Mouse (Mus musculus): ENCODE results near the gene Gys1. TPM values are rescaled to one million over a fixed set of nuclear protein-coding genes. Genes with fewer than 3 reads are reported as not detected.
A peak's percentile ranks its signal among the peaks of the same experiment; 100 is the strongest.

The Gys1 gene
- polyA plus RNA-seq, 1 experiment: not detected

DNA sequence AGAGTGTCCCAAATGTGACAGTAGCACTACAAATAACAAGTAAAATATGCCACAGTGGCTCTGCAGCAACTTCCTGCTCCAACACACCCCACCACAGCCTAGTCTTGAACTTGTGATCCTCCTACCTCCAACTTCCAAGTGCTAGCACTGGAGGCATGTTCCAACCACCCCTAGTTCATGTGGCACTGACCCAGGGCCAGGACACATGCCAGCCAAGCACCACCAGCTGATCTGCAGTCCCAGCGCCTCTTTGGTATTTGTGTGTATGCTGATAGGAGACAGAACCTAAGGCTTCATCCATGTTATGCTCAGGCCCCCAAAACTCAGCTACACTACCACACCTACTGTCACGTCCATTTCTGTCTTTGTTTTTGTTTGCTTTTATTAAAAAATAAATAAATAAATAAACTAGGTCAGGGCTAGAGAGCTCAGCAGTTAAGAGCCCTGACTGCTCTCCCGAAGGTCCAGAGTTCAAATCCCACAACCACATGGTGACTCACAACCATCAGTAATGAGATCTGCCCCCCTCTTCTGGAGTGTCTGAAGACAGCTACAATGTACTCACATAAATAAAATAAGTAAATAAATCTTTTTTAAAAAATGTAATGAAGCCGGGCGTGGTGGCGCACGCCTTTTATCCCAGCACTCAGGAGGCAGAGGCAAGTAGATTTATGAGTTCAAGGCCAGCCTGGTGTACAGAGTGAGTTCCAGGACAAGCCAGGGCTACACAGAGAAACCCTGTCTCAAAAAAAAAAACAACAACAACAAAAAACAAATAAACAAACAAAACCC is 29.5 kb downstream of the Gys1 start:
- Histone ChIP-seq H3K4me3 (ENCODE audit: insufficient read depth, low read depth, low read length) (no peak overlapping the region), H3K27ac (ENCODE audit: insufficient read depth, low read depth, low read length) (no peak overlapping the region), H3K4me1 (ENCODE audit: control insufficient read depth, insufficient read depth, low read length) (peaks cover 23% of the 10 kb centered on the region)
- WGBS: 88% methylated on average over 7 of the region's 7 CpGs
- TF ChIP-seq CTCF (IDR thresholded peaks at IDR 0.05; ENCODE audit: insufficient read depth, low read depth, low read length) (no peak), POLR2A (IDR thresholded peaks at IDR 0.05; ENCODE audit: insufficient read depth, low read depth, low read length) (no peak)

DNA sequence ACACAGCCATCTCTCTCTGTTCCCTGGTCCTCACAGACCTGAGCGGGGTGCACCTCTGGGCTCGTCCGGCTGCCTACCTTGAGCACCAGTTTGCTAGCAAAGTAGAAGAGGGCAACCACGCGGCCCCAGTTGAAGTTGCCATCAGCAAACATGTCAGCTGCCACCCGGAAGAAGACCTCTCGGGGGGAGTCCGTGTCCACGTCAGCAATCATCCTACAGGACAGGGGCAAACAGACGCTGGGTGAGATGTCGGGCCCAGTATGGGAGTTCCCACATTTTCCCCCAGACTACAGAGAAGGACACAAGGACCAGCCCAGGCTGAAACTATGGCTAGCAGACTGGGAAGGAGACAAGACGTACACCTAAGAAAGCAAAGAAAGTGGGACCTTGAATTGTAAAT is 30.5 kb downstream of the Gys1 start:
- H3K4me3 ChIP-seq (ENCODE audit: insufficient read depth, low read depth, low read length): no peak overlapping the region
- peaks cover 23% of the 10 kb centered on the region for H3K4me1 ChIP-seq (ENCODE audit: control insufficient read depth, insufficient read depth, low read length)
- no peak overlapping the region for H3K27ac ChIP-seq (ENCODE audit: insufficient read depth, low read depth, low read length)
- TF ChIP-seq CTCF (IDR thresholded peaks at IDR 0.05; ENCODE audit: insufficient read depth, low read depth, low read length): no peak
- no peak for TF ChIP-seq POLR2A (IDR thresholded peaks at IDR 0.05; ENCODE audit: insufficient read depth, low read depth, low read length)
- whole genome bisulfite sequencing: 94% methylated on average over 12 of the region's 12 CpGs

DNA sequence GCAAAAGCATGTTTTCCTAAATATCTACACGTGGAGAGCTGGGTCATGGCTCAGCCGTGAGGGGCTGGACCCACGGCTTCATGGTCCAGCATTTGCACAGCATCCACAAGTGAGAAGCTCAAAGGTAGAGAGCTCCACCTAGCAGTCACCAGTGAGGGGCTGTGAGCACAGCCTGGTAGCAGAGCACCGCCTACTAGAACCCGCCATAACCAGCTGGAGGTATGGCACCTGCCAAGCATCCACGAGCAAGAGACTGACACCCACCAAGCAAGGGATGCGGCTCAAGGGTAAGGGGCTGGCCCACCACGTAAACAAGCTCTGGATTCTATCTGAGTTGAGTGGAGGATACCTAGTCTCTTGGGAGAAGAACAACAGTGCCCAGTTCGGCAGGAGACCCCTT is 30.9 kb downstream of the Gys1 start:
- Histone ChIP-seq H3K4me1 (ENCODE audit: control insufficient read depth, insufficient read depth, low read length) (peaks cover 20% of the 10 kb centered on the region), H3K4me3 (ENCODE audit: insufficient read depth, low read depth, low read length) (peak overlapping the region; percentile 75), H3K27ac (ENCODE audit: insufficient read depth, low read depth, low read length) (no peak overlapping the region)
- TF ChIP-seq CTCF (IDR thresholded peaks at IDR 0.05; ENCODE audit: insufficient read depth, low read depth, low read length): no peak
- no peak for TF ChIP-seq POLR2A (IDR thresholded peaks at IDR 0.05; ENCODE audit: insufficient read depth, low read depth, low read length)
- 70% methylated on average over 9 of the region's 9 CpGs for WGBS

DNA sequence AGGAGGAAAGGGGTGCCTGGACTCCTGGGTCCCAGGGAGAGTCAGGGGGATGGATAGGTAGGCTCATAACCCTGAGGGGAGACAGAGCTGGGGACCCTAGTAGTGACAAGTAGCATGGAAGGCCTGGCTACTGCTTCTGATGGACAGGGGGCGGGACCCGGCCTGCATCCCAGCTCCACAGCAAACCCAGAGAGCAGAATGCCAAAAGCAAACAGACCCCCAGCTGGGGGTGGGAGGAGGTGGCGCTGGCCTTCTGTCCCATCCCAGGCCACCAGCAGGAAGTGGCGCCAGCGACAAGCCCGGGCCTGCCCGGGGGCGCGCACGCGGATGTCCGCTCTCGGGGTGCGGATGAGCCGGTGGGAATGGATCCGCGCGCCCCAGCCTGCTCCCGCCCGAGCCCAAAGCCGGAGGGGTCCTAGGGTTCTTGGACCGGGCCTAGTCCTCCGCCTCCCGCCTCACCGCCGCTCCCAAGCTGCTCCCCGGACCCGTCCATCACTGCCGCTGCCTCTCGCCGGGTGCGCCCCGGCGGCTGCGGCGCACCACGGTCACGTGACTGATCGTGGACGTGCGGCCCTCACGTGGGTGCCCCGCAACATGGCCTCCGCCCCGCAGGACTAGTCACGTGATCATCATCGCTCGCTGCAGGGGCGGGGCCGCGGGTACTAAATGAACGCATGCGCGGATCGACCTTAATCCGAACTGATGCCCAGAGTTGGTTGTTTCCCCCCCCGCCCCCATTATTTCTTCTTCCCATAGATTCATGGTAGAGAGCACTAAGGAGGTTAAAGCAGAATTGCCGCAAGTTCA is 31.8 kb downstream of the Gys1 start, which contains the start of gene Bax:
TSS of gene Bax (minus strand) at position 616 of the 807 bp plus-strand sequence.
- peak within 1 kb of the TSS; percentile 52; the same call in 1 of the 2 replicates for H3K27ac ChIP-seq (ENCODE audit: insufficient read depth, low read depth, low read length)
- H3K4me1 ChIP-seq (ENCODE audit: control insufficient read depth, insufficient read depth, low read length): peaks cover 14% of the 10 kb centered on the region
- under 1% methylated on average over 57 of the region's 58 CpGs for WGBS
- no peak for TF ChIP-seq CTCF (IDR thresholded peaks at IDR 0.05; ENCODE audit: insufficient read depth, low read depth, low read length)
- peak; percentile 91 for TF ChIP-seq POLR2A (IDR thresholded peaks at IDR 0.05; ENCODE audit: insufficient read depth, low read depth, low read length)
- peak within 1 kb of the TSS; percentile 75 for H3K4me3 ChIP-seq (ENCODE audit: insufficient read depth, low read depth, low read length)

DNA sequence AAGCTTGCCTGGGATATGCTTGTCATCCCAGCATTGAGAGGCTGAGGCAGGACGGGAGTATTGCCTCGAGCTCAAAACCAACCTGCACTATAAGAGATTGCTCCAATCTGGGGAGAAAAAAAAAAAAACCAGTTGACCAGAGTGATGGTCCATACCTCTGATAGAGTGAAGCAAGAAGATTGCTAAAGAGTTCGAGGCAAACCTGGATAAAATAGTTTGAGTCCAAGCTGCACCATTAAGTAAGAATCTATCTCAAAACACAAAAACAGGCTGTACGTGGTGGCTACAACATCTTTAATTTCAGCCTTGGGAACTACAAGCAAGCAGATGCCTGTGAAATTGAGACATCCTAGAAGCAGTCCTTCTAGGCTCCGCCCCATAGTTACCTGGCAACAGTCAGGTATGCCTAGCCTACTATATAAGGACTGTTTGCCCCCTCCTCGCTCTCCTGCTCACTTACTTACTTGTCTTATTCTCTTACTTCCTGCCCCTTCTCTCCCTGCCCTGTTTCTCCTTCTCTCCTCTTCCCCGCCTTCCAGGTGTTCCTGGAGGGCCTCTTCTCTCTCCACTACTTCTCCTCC is 32.5 kb downstream of the Gys1 start:
- no peak for TF ChIP-seq POLR2A (IDR thresholded peaks at IDR 0.05; ENCODE audit: insufficient read depth, low read depth, low read length)
- no peak for TF ChIP-seq CTCF (IDR thresholded peaks at IDR 0.05; ENCODE audit: insufficient read depth, low read depth, low read length)
- Histone ChIP-seq H3K4me3 (ENCODE audit: insufficient read depth, low read depth, low read length) (peak overlapping the region; percentile 75), H3K27ac (ENCODE audit: insufficient read depth, low read depth, low read length) (0 out of 2 replicates have a peak overlapping the region, but pooled peaks have one; percentile 27), H3K4me1 (ENCODE audit: control insufficient read depth, insufficient read depth, low read length) (peaks cover 14% of the 10 kb centered on the region)
- 43% methylated on average over 7 of the region's 7 CpGs for WGBS

DNA sequence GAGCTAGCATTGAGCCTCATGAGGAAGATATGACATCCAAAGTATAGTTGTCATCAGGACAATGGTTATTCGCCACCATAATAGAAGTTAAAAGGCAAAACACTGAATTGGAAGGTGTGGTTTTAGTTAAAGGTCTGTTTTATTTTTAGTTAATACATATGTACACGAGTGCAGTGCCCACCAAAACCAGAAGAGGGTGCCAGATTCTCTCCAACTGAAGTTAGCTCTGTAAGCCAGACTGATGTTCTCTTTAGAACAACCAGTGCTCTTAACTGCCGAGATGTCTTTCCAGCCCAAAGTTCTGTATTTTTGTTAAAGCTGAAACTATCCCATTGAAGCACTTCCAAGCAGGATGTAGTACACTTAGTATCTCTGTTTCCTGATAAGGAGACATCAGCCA is 36.2 kb downstream of the Gys1 start:
- TF ChIP-seq POLR2A (IDR thresholded peaks at IDR 0.05; ENCODE audit: insufficient read depth, low read depth, low read length): no peak
- no peak for TF ChIP-seq CTCF (IDR thresholded peaks at IDR 0.05; ENCODE audit: insufficient read depth, low read depth, low read length)
- Histone ChIP-seq H3K27ac (ENCODE audit: insufficient read depth, low read depth, low read length) (no peak overlapping the region), H3K4me3 (ENCODE audit: insufficient read depth, low read depth, low read length) (no peak overlapping the region), H3K4me1 (ENCODE audit: control insufficient read depth, insufficient read depth, low read length) (peaks cover 8% of the 10 kb centered on the region)
- under 1% methylated on average over 3 of the region's 3 CpGs for WGBS

DNA sequence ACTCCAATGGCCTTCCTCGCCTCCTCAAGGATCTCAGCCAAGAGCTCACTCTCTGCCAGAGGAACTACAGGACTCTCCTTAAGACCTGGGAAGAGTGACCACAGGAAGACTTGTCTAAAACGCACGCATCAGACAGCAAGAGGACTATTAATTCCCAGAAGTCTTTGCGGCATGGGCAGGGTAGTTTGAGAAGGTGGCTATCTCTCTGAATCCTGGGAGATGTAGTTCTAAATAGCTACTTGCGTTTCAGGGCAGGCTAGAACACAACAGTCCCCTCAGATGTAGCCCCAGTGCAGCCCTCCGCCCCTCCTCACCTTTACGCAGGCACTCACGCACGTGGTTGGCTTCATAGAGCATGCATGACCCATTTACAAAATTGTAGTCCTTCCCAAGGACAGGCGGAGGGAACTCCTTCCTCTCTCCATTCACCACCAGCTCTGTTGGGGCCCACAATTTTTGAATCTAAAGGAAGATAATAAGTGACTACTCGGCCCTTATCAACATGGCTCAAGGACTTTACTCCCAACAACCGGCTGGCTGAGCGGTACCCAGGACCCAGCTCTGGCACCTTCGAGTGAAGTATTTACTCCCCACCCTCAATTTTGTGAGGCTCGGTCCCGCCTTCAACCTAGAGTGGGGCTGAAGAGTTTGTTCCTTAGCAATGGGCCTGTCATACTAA is 40.8 kb downstream of the Gys1 start:
- TF ChIP-seq CTCF (IDR thresholded peaks at IDR 0.05; ENCODE audit: insufficient read depth, low read depth, low read length) (no peak), POLR2A (IDR thresholded peaks at IDR 0.05; ENCODE audit: insufficient read depth, low read depth, low read length) (no peak)
- Histone ChIP-seq H3K4me3 (ENCODE audit: insufficient read depth, low read depth, low read length) (peak overlapping the region; percentile 34), H3K4me1 (ENCODE audit: control insufficient read depth, insufficient read depth, low read length) (peaks cover 5% of the 10 kb centered on the region; the same call in 1 of the 2 replicates), H3K27ac (ENCODE audit: insufficient read depth, low read depth, low read length) (0 out of 2 replicates have a peak overlapping the region, but pooled peaks have one; percentile 0)
- 76% methylated on average over 16 of the region's 16 CpGs for WGBS

DNA sequence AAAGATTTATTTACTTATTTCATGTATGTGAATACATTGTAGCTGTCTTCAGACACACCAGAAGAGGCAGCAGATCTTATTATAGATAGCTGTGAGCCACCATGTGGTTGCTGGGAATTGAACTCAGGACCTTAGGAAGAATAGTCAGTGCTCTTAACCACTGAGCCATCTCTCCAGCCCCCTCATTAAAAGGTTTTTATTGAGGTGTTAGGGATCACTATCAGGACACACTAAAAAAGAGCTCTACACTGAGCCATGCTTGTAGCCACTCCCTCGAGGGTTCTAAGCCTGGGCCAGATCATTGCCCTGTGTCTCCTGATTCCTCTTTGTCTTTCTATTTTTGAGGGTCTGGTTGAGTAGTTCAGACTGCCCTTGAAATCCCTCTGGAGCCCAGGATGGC is 41.8 kb downstream of the Gys1 start:
- TF ChIP-seq POLR2A (IDR thresholded peaks at IDR 0.05; ENCODE audit: insufficient read depth, low read depth, low read length): no peak
- no peak for TF ChIP-seq CTCF (IDR thresholded peaks at IDR 0.05; ENCODE audit: insufficient read depth, low read depth, low read length)
- 59% methylated on average over 1 of the region's 1 CpGs for WGBS
- no peak overlapping the region for H3K27ac ChIP-seq (ENCODE audit: insufficient read depth, low read depth, low read length)
- peaks cover 5% of the 10 kb centered on the region; the same call in 1 of the 2 replicates for H3K4me1 ChIP-seq (ENCODE audit: control insufficient read depth, insufficient read depth, low read length)
- H3K4me3 ChIP-seq (ENCODE audit: insufficient read depth, low read depth, low read length): no peak overlapping the region
